Mouse (Mus musculus): Measurements from ENCODE around the gene Tmem198. TPM values are rescaled to one million over a fixed set of nuclear protein-coding genes. Genes with fewer than 3 reads are reported as not detected.

Tmem198 gene
- polyA plus RNA-seq, 1 experiment from 2014 or later, result 40.9 TPM

- Histone ChIP-seq H3K4me1 (replicated peaks) (no peaks in the 10 kb centered on the region), H3K27me3 (no peaks in the 10 kb centered on the region), H3K9ac (no peak overlapping the region), H3K4me2 (no peak overlapping the region), H3K36me3 (peaks cover 66% of the 10 kb centered on the region), H3K27ac (replicated peaks) (no peak overlapping the region), H3K4me3 (no peak overlapping the region), H3K9me3 (no peaks in the 10 kb centered on the region)
- no peak for ATAC-seq (ENCODE audit: low read depth)
- 85% methylated on average over 19 of the region's 19 CpGs for WGBS
These were observed 54.3 kb downstream of the Tmem198 start for GRCm38 (mm10) chr1:75533325-75534252.

Other genes with a start within 250 kb of the Tmem198 start
- not detected in 2 replicates for gene A630095N17Rik, start 247.4 kb upstream of the Tmem198 start, polyA plus RNA-seq (2015; fragmentation: Nextera tagmentation; extraction: Ambion mirVana)
- 68.2 and 73.0 TPM in 2 replicates for gene Dnajb2, start 243.1 kb upstream of the Tmem198 start, polyA plus RNA-seq (2015; fragmentation: Nextera tagmentation; extraction: Ambion mirVana)
- gene Ptprn, start 215.0 kb upstream of the Tmem198 start, polyA plus RNA-seq (2015; fragmentation: Nextera tagmentation; extraction: Ambion mirVana), result 15.8 and 19.2 TPM in 2 replicates
- 116 and 131 TPM in 2 replicates for gene Resp18, start 201.1 kb upstream of the Tmem198 start, polyA plus RNA-seq (2015; fragmentation: Nextera tagmentation; extraction: Ambion mirVana)
- gene Dnpep, start 161.5 kb upstream of the Tmem198 start, polyA plus RNA-seq (2015; fragmentation: Nextera tagmentation; extraction: Ambion mirVana), result 187 and 190 TPM in 2 replicates
- gene Des, start 119.2 kb upstream of the Tmem198 start, polyA plus RNA-seq (2015; fragmentation: Nextera tagmentation; extraction: Ambion mirVana), result 3.3 and 7.7 TPM in 2 replicates
- gene Speg, start 104.2 kb upstream of the Tmem198 start, polyA plus RNA-seq (2015; fragmentation: Nextera tagmentation; extraction: Ambion mirVana), result 17.8 and 21.4 TPM in 2 replicates
- gene Gmppa, start 43.6 kb upstream of the Tmem198 start, polyA plus RNA-seq (2015; fragmentation: Nextera tagmentation; extraction: Ambion mirVana), result 74.4 and 75.9 TPM in 2 replicates
- gene Asic4, start 29.1 kb upstream of the Tmem198 start, polyA plus RNA-seq (2015; fragmentation: Nextera tagmentation; extraction: Ambion mirVana), result 28.7 and 28.8 TPM in 2 replicates
- 39.1 and 41.0 TPM in 2 replicates for gene Chpf, start 225 bp upstream of the Tmem198 start, polyA plus RNA-seq (2015; fragmentation: Nextera tagmentation; extraction: Ambion mirVana)
- 28.1 and 30.1 TPM in 2 replicates for gene Obsl1, start 26.9 kb downstream of the Tmem198 start, polyA plus RNA-seq (2015; fragmentation: Nextera tagmentation; extraction: Ambion mirVana)
- gene Inha, start 27.5 kb downstream of the Tmem198 start, polyA plus RNA-seq (2015; fragmentation: Nextera tagmentation; extraction: Ambion mirVana), result 13.3 and 13.7 TPM in 2 replicates
- gene Stk11ip, start 42.0 kb downstream of the Tmem198 start, polyA plus RNA-seq (2015; fragmentation: Nextera tagmentation; extraction: Ambion mirVana), result 19.7 and 20.1 TPM in 2 replicates
- 36.9 and 39.3 TPM in 2 replicates for gene Slc4a3, start 66.7 kb downstream of the Tmem198 start, polyA plus RNA-seq (2015; fragmentation: Nextera tagmentation; extraction: Ambion mirVana)